Mouse (Mus musculus) liver, adult (tissue): ENCODE results near the gene Cox4i2.

Experiments used
- GATA4 ChIP-seq: IDR thresholded peaks from 2 replicates; pipeline ENCODE4 v1.6.1; 2014; ENCODE audit warnings: mild to moderate bottlenecking, low read length; ENCODE audit not compliant: insufficient replicate concordance

Gene Cox4i2

GRCm38 (mm10) chr2:152753944-152754711, at the start of gene Cox4i2:
Gene Cox4i2 (plus strand): TSS chr2:152754173.
- TF ChIP-seq GATA4: no peak

GRCm38 (mm10) chr2:152704256-152704605, 49.7 kb upstream of the Cox4i2 start:
- TF ChIP-seq GATA4: no peak

GRCm38 (mm10) chr2:152704811-152705370, 49.1 kb upstream of the Cox4i2 start:
- TF ChIP-seq GATA4: no peak

GRCm38 (mm10) chr2:152705993-152706571, 47.9 kb upstream of the Cox4i2 start:
- TF ChIP-seq GATA4: no peak

- no peak for TF ChIP-seq GATA4
Measured at GRCm38 (mm10) chr2:152707186-152707585, 46.8 kb upstream of the Cox4i2 start.

- TF ChIP-seq GATA4: no peak
Measured at GRCm38 (mm10) chr2:152707627-152708026, 46.3 kb upstream of the Cox4i2 start.

- TF ChIP-seq GATA4: no peak
Measured at GRCm38 (mm10) chr2:152709066-152709465, 44.9 kb upstream of the Cox4i2 start.

GRCm38 (mm10) chr2:152716241-152716772, 37.7 kb upstream of the Cox4i2 start:
- no peak for TF ChIP-seq GATA4

- TF ChIP-seq GATA4: no peak
Measured at GRCm38 (mm10) chr2:152717652-152718051, 36.3 kb upstream of the Cox4i2 start.

GRCm38 (mm10) chr2:152718076-152718475, 35.9 kb upstream of the Cox4i2 start:
- no peak for TF ChIP-seq GATA4

- no peak for TF ChIP-seq GATA4
Measured at GRCm38 (mm10) chr2:152723651-152724331, 30.2 kb upstream of the Cox4i2 start.

- TF ChIP-seq GATA4: no peak
Measured at GRCm38 (mm10) chr2:152724332-152724723, 29.6 kb upstream of the Cox4i2 start.

GRCm38 (mm10) chr2:152725178-152725750, 28.7 kb upstream of the Cox4i2 start:
- TF ChIP-seq GATA4: no peak

GRCm38 (mm10) chr2:152726213-152726612, 27.8 kb upstream of the Cox4i2 start:
- TF ChIP-seq GATA4: no peak

- TF ChIP-seq GATA4: no peak
Measured at GRCm38 (mm10) chr2:152726751-152727335, 27.1 kb upstream of the Cox4i2 start.
